Comparison of ENCODE assay signal across 29 mouse cellular contexts in the genomic region with DNA sequence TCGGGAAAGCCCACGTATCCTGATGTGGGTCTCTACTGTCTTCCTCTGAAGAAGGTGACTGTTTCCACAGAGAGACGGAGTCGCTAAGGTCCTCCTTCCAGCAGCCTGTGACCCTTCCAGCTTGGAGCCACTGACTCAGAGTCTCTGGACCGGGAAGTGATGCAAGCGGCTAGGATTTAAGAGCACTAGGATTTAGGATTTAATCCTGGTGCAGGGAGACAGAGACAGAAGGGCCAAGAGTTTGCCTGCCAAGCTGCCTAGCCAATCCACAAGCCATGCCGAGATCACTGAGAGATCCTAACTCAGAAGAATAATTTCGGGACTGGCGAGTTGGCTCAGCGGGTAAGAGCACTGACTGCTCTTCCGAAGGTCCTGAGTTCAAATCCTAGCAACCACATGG. TPM values are rescaled to one million over a fixed set of nuclear protein-coding genes. Genes with fewer than 3 reads are reported as not detected.
"Had no signal": no experiment of that assay in that cellular context is flagged by ENCODE, and none has a peak within 500 bp of the region (broad histone marks: within the 10 kb centered on the region; RNA-seq: fewer than 3 reads in every experiment).

No protein-coding gene starts in this region.

- H3K36me3 ChIP-seq: embryonic facial prominence, embryonic 12.5 days; embryonic facial prominence, embryonic 13.5 days; embryonic facial prominence, embryonic 15.5 days; forebrain, embryonic 12.5 days; forebrain, embryonic 15.5 days had no signal

- H3K4me3 ChIP-seq: embryonic facial prominence, embryonic 10.5 days; embryonic facial prominence, embryonic 12.5 days; embryonic facial prominence, embryonic 13.5 days; embryonic facial prominence, embryonic 15.5 days; erythroblast, embryonic 14.5 days; forebrain, embryonic 10.5 days; forebrain, embryonic 12.5 days; forebrain, embryonic 13.5 days; forebrain, embryonic 15.5 days; gastrocnemius, adult 2 months; heart, adult 2 months had no signal

- DNase-seq: cerebellum, adult 2 months; cerebellum, adult 8-10 months; cerebellum, adult 9-10 months; cerebellum, adult 9-11 months; cerebellum, postnatal 10 days; cerebellum, postnatal 14 days; cerebellum, postnatal 25 days; cerebellum, postnatal 36 days; embryo, embryonic 11 days; forebrain, postnatal 0 days; gastrocnemius, adult 2 months; gastrocnemius, postnatal 10 days; gastrocnemius, postnatal 14 days; gastrocnemius, postnatal 25 days; gastrocnemius, postnatal 36 days; heart, adult 11 months; heart, adult 2 months had no signal

- H3K27ac ChIP-seq: embryonic facial prominence, embryonic 10.5 days; embryonic facial prominence, embryonic 12.5 days; embryonic facial prominence, embryonic 13.5 days; embryonic facial prominence, embryonic 15.5 days; forebrain, embryonic 10.5 days; forebrain, embryonic 12.5 days; forebrain, embryonic 13.5 days; forebrain, embryonic 15.5 days; gastrocnemius, adult 2 months; heart, adult 2 months had no signal

- H3K9me3 ChIP-seq: embryonic facial prominence, embryonic 10.5 days; embryonic facial prominence, embryonic 12.5 days; embryonic facial prominence, embryonic 15.5 days; forebrain, embryonic 12.5 days; forebrain, embryonic 13.5 days; forebrain, embryonic 15.5 days had no signal

- H3K27me3 ChIP-seq: embryonic facial prominence, embryonic 12.5 days; embryonic facial prominence, embryonic 15.5 days; forebrain, embryonic 12.5 days; forebrain, embryonic 13.5 days; forebrain, embryonic 15.5 days had no signal

- ATAC-seq: forebrain, embryonic 13.5 days; forebrain, embryonic 14.5 days; forebrain, embryonic 15.5 days; forebrain, embryonic 16.5 days; forebrain, postnatal 0 days had no signal

RNA-seq across cellular contexts. Expression of a gene that starts 59.6 kb away (rescaled TPM):
- total RNA-seq: granulocyte monocyte progenitor cell, adult 5-6 weeks had no signal
